Mouse (Mus musculus): Measurements from ENCODE around the gene Defb35. TPM values are rescaled to one million over a fixed set of nuclear protein-coding genes. Genes with fewer than 3 reads are reported as not detected.

The Defb35 gene
- total and polyA plus RNA-seq, 3 experiments: not detected

DNA sequence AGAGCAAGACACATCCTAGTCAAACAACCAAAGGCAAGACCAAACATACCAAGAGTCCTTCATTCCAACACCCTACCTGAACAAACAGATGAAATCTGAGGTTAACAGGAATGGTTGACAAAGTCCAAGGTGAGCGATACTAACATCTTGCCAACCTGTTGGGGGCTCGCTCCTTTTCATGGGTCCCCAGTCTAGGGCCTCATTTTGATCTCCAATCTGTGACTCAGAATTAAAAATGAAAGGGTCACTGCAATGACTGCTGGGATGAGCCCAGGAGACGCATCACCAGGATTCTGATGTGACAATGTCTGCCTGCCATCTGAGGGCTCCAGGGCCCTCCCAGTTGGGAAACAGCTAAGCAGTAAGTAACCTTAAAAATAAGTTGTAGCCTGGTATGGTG lies 31.3 kb downstream of the Defb35 start, which contains the start of gene Ccdc70:
Gene Ccdc70 (plus strand): TSS at position 301 of the 400 bp plus-strand sequence.
- Histone ChIP-seq H3K27ac (ENCODE audit: control insufficient read depth, low read depth, low read length) (no peak within 1 kb of the TSS), H3K27me3 (ENCODE audit: control insufficient read depth in 1 of 2, insufficient read depth in 2 of 2, low read length in 2 of 2) (no peaks in the 10 kb centered on the region), H3K79me2 (ENCODE audit: control insufficient read depth, insufficient read depth, low read length, poor library complexity) (no peaks in the 10 kb centered on the region), H3K4me1 (ENCODE audit: control insufficient read depth in 1 of 2, insufficient read depth in 2 of 2, low read length in 2 of 2) (no peaks in the 10 kb centered on the region), H3K36me3 (ENCODE audit: control insufficient read depth in 1 of 2, insufficient read depth in 2 of 2, low read length in 2 of 2) (no peaks in the 10 kb centered on the region), H3K9me3 (replicated peaks; ENCODE audit: insufficient read depth, low read length) (no peaks in the 10 kb centered on the region), H3K9ac (ENCODE audit: control insufficient read depth, low read depth, low read length, poor library complexity, severe bottlenecking) (no peak within 1 kb of the TSS), H3K4me3 (ENCODE audit: control insufficient read depth in 1 of 2, insufficient read depth in 1 of 2, low read depth in 2 of 2, low read length in 2 of 2) (no peak within 1 kb of the TSS)
- DNase-seq (ENCODE audit: low read depth, low spot score): no peak
- TF ChIP-seq TAL1 (IDR thresholded peaks at IDR 0.05; ENCODE audit: low read length) (no peak), RCOR1 (IDR thresholded peaks at IDR 0.05; ENCODE audit: low read depth, low read length) (no peak), GABPA (IDR thresholded peaks at IDR 0.05; ENCODE audit: low read depth, low read length) (no peak), USF1 (IDR thresholded peaks at IDR 0.05; ENCODE audit: low read depth, low read length) (no peak), MAFK (IDR thresholded peaks at IDR 0.05; ENCODE audit: borderline replicate concordance, low read depth, low read length) (no peak), SMC3 (IDR thresholded peaks at IDR 0.05; ENCODE audit: low read depth, low read length) (no peak), BHLHE40 (IDR thresholded peaks at IDR 0.05; ENCODE audit: borderline replicate concordance, low read depth, low read length) (no peak), MYB (IDR thresholded peaks at IDR 0.05; ENCODE audit: low read depth, low read length) (no peak), ETS1 (IDR thresholded peaks at IDR 0.05; ENCODE audit: low read depth, low read length) (no peak), EP300 (IDR thresholded peaks at IDR 0.05; ENCODE audit: low read depth in 1 of 2, low read length in 2 of 2) (no peak), HCFC1 (IDR thresholded peaks at IDR 0.05; ENCODE audit: low read depth, low read length) (no peak), POLR2AphosphoS2 (IDR thresholded peaks at IDR 0.05; ENCODE audit: low read length) (no peak), ZC3H11A (IDR thresholded peaks at IDR 0.05; ENCODE audit: low read depth, low read length) (no peak), CHD2 (IDR thresholded peaks at IDR 0.05; ENCODE audit: low read length) (no peak), MAZ (IDR thresholded peaks at IDR 0.05; ENCODE audit: low read depth, low read length) (no peak), POLR2AphosphoS5 (IDR thresholded peaks at IDR 0.05; ENCODE audit: borderline replicate concordance, low read depth, low read length) (no peak)

GRCm38 (mm10) chr8:21978193-21978592 lies 40.0 kb downstream of the Defb35 start:
- no peak overlapping the region for H3K9ac ChIP-seq (ENCODE audit: control insufficient read depth, low read depth, low read length, poor library complexity, severe bottlenecking)
- H3K4me1 ChIP-seq (ENCODE audit: control insufficient read depth in 1 of 2, insufficient read depth in 2 of 2, low read length in 2 of 2): no peaks in the 10 kb centered on the region
- no peak overlapping the region for H3K27ac ChIP-seq (ENCODE audit: control insufficient read depth, low read depth, low read length)
- no peaks in the 10 kb centered on the region for H3K9me3 ChIP-seq (replicated peaks; ENCODE audit: insufficient read depth, low read length)
- H3K79me2 ChIP-seq (ENCODE audit: control insufficient read depth, insufficient read depth, low read length, poor library complexity): no peaks in the 10 kb centered on the region
- H3K36me3 ChIP-seq (ENCODE audit: control insufficient read depth in 1 of 2, insufficient read depth in 2 of 2, low read length in 2 of 2): no peaks in the 10 kb centered on the region
- no peaks in the 10 kb centered on the region for H3K27me3 ChIP-seq (ENCODE audit: control insufficient read depth in 1 of 2, insufficient read depth in 2 of 2, low read length in 2 of 2)
- DNase-seq (ENCODE audit: low read depth, low spot score): no peak
- H3K4me3 ChIP-seq (ENCODE audit: control insufficient read depth in 1 of 2, insufficient read depth in 1 of 2, low read depth in 2 of 2, low read length in 2 of 2): no peak overlapping the region
- no peak for TF ChIP-seq MEF2A (IDR thresholded peaks at IDR 0.05; ENCODE audit: extremely low read depth, insufficient replicate concordance, low read depth, low read length, poor library complexity, severe bottlenecking)
- no peak for TF ChIP-seq NELFE (IDR thresholded peaks at IDR 0.05; ENCODE audit: low read depth, low read length)
- TF ChIP-seq NRF1 (IDR thresholded peaks at IDR 0.05; ENCODE audit: insufficient read depth, low read depth, low read length, poor library complexity, severe bottlenecking): no peak
- no peak for TF ChIP-seq UBTF (IDR thresholded peaks at IDR 0.05; ENCODE audit: borderline replicate concordance, insufficient read depth, low read depth, low read length)
- no peak for TF ChIP-seq ZC3H11A (IDR thresholded peaks at IDR 0.05; ENCODE audit: low read depth, low read length)
- TF ChIP-seq ZKSCAN1 (IDR thresholded peaks at IDR 0.05; ENCODE audit: low read depth, low read length): no peak
- no peak for TF ChIP-seq GABPA (IDR thresholded peaks at IDR 0.05; ENCODE audit: low read depth, low read length)
- no peak for TF ChIP-seq RCOR1 (IDR thresholded peaks at IDR 0.05; ENCODE audit: low read depth, low read length)
- no peak for TF ChIP-seq TCF12 (IDR thresholded peaks at IDR 0.05; ENCODE audit: low read depth, low read length)
- TF ChIP-seq ETS1 (IDR thresholded peaks at IDR 0.05; ENCODE audit: low read depth, low read length): no peak
- no peak for TF ChIP-seq MAZ (IDR thresholded peaks at IDR 0.05; ENCODE audit: low read depth, low read length)
- no peak for TF ChIP-seq TAL1 (IDR thresholded peaks at IDR 0.05; ENCODE audit: low read length)
- TF ChIP-seq EP300 (IDR thresholded peaks at IDR 0.05; ENCODE audit: low read depth in 1 of 2, low read length in 2 of 2): no peak
- no peak for TF ChIP-seq TBP (IDR thresholded peaks at IDR 0.05; ENCODE audit: low read depth, low read length)
